Mouse (Mus musculus) myocyte (in vitro differentiated cells): ENCODE data around the gene Edc3. TPM values are rescaled to one million over a fixed set of nuclear protein-coding genes. Genes with fewer than 3 reads are reported as not detected.

ENCODE experiments used
- H3K27me3 ChIP-seq: one replicate; pipeline ENCODE4 v1.6.1; 2011; ENCODE audit not compliant: control insufficient read depth, insufficient read depth, insufficient read length
- H3K36me3 ChIP-seq: one replicate; pipeline ENCODE4 v1.6.1; 2011; ENCODE audit not compliant: control insufficient read depth, insufficient read depth
- H3K4me2 ChIP-seq: one replicate; pipeline ENCODE4 v1.6.1; 2011; ENCODE audit warnings: low read depth, control low read depth
- H3K4me3 ChIP-seq: one replicate; pipeline ENCODE4 v1.5.1; 2011; ENCODE audit warnings: mild to moderate bottlenecking, control low read depth, moderate library complexity
- H3K79me2 ChIP-seq: one replicate; pipeline ENCODE4 v1.6.1; 2011; ENCODE audit not compliant: control insufficient read depth, insufficient read depth
- H3ac ChIP-seq: one replicate; pipeline ENCODE4 v1.6.1; 2011; ENCODE audit not compliant: control insufficient read depth, insufficient read length
- CEBPB ChIP-seq: IDR thresholded peaks from 2 replicates; pipeline ENCODE4 v1.6.1; 2011; ENCODE audit warnings: mild to moderate bottlenecking, moderate library complexity; ENCODE audit not compliant: poor library complexity, insufficient read depth, severe bottlenecking
- E2F4 ChIP-seq: IDR thresholded peaks from one replicate; pipeline ENCODE4 v1.6.1; 2011; ENCODE audit warnings: mild to moderate bottlenecking, control low read depth, moderate library complexity; ENCODE audit not compliant: insufficient read depth
- MAX ChIP-seq: IDR thresholded peaks from one replicate; pipeline ENCODE4 v1.6.1; 2011; ENCODE audit warnings: low read depth, mild to moderate bottlenecking, control low read depth
- MYOD1 ChIP-seq, 3 experiments: IDR thresholded peaks; one replicate each; pipeline ENCODE4 v1.6.1; 2011; ENCODE audit warnings: control low read depth in 2 of 3, low read depth in 2 of 3, mild to moderate bottlenecking in 2 of 3, moderate library complexity in 1 of 3; ENCODE audit not compliant: insufficient read length in 2 of 3, control insufficient read depth in 1 of 3
- MYOG ChIP-seq, 3 experiments: IDR thresholded peaks; one replicate each; pipeline ENCODE4 v1.6.1; 2011; ENCODE audit warnings: control low read depth in 2 of 3, low read depth in 2 of 3, mild to moderate bottlenecking in 2 of 3; ENCODE audit not compliant: insufficient read length in 2 of 3, control insufficient read depth in 1 of 3, insufficient read depth in 1 of 3
- POLR2A ChIP-seq: IDR thresholded peaks from one replicate; pipeline ENCODE4 v1.6.1; 2011; ENCODE audit warnings: low read depth, mild to moderate bottlenecking, control low read depth, moderate library complexity; ENCODE audit not compliant: insufficient read length
- POLR2AphosphoS2 ChIP-seq: IDR thresholded peaks from one replicate; pipeline ENCODE4 v1.6.1; 2011; ENCODE audit warnings: low read depth, control low read depth; ENCODE audit not compliant: insufficient read length
- REST ChIP-seq: IDR thresholded peaks from one replicate; pipeline ENCODE4 v1.6.1; 2011; ENCODE audit warnings: mild to moderate bottlenecking, control low read depth, moderate library complexity; ENCODE audit not compliant: insufficient read depth, insufficient read length
- SRF ChIP-seq: IDR thresholded peaks from one replicate; pipeline ENCODE4 v1.6.1; 2011; ENCODE audit warnings: low read depth; ENCODE audit not compliant: control insufficient read depth, insufficient read length
- TCF12 ChIP-seq: IDR thresholded peaks from one replicate; pipeline ENCODE4 v1.6.1; 2011; ENCODE audit warnings: mild to moderate bottlenecking, control low read depth; ENCODE audit not compliant: poor library complexity, insufficient read depth, severe bottlenecking
- TCF3 ChIP-seq: IDR thresholded peaks from one replicate; pipeline ENCODE4 v1.6.1; 2011; ENCODE audit warnings: low read depth, control low read depth; ENCODE audit not compliant: insufficient read length
- USF1 ChIP-seq: IDR thresholded peaks from one replicate; pipeline ENCODE4 v1.6.1; 2011; ENCODE audit warnings: low read depth, mild to moderate bottlenecking, control low read depth, moderate library complexity
- polyA plus RNA-seq: library from polyadenylated mRNA; unstranded; fragments of >200 nt; fragmentation: generic; extraction: Trizol; gene quantifications from one replicate; pipeline ENCODE4 v1.2.1, GENCODE M21; 2012; ENCODE audit warnings: missing spikeins

Gene Edc3
- polyA plus RNA-seq, 1 experiment, result 11.0 TPM

- Histone ChIP-seq H3K79me2 (peaks cover 31% of the 10 kb centered on the region), H3K4me3 (no peak overlapping the region), H3ac (no peak overlapping the region), H3K36me3 (peaks cover 64% of the 10 kb centered on the region), H3K4me2 (no peak overlapping the region), H3K27me3 (no peaks in the 10 kb centered on the region)
- TF ChIP-seq E2F4, result no peak
- TF ChIP-seq USF1, result no peak
- TF ChIP-seq MYOD1 (IDR thresholded peaks at IDR 0.05; ENCODE audit: control insufficient read depth in 1 of 3, insufficient read length in 2 of 3, low read depth in 2 of 3), result no peak
- no peak for TF ChIP-seq MAX
- no peak for TF ChIP-seq CEBPB
- no peak for TF ChIP-seq POLR2A
- no peak for TF ChIP-seq TCF3
These were observed 50.2 kb downstream of the Edc3 start for GRCm38 (mm10) chr9:57758528-57758927.

- no peak overlapping the region for H3ac ChIP-seq
- no peak overlapping the region for H3K4me3 ChIP-seq
- no peaks in the 10 kb centered on the region for H3K27me3 ChIP-seq
- no peak for TF ChIP-seq POLR2A
- no peak for TF ChIP-seq MAX
- no peak for TF ChIP-seq REST
- TF ChIP-seq POLR2AphosphoS2, result no peak
- TF ChIP-seq CEBPB, result no peak
- TF ChIP-seq MYOG (IDR thresholded peaks at IDR 0.05; ENCODE audit: control insufficient read depth in 1 of 3, insufficient read depth in 1 of 3, insufficient read length in 2 of 3, low read depth in 2 of 3), result no peak
- no peak for TF ChIP-seq E2F4
- no peak for TF ChIP-seq TCF12
- TF ChIP-seq USF1, result no peak
- no peak for TF ChIP-seq MYOD1 (IDR thresholded peaks at IDR 0.05; ENCODE audit: control insufficient read depth in 1 of 3, insufficient read length in 2 of 3, low read depth in 2 of 3)
- no peak for TF ChIP-seq TCF3
- no peak for TF ChIP-seq SRF
- peaks cover 39% of the 10 kb centered on the region for H3K79me2 ChIP-seq
- H3K4me2 ChIP-seq, result no peak overlapping the region
- H3K36me3 ChIP-seq, result peaks cover 56% of the 10 kb centered on the region
These were observed 50.9 kb downstream of the Edc3 start for GRCm38 (mm10) chr9:57759289-57759688.

- Histone ChIP-seq H3K4me2 (no peak overlapping the region), H3K36me3 (peaks cover 43% of the 10 kb centered on the region), H3K4me3 (no peak overlapping the region), H3ac (no peak overlapping the region), H3K27me3 (no peaks in the 10 kb centered on the region), H3K79me2 (peaks cover 40% of the 10 kb centered on the region)
- TF ChIP-seq MYOD1 (IDR thresholded peaks at IDR 0.05; ENCODE audit: control insufficient read depth in 1 of 3, insufficient read length in 2 of 3, low read depth in 2 of 3), result no peak
- TF ChIP-seq TCF3, result no peak
- no peak for TF ChIP-seq MAX
- TF ChIP-seq TCF12, result no peak
- TF ChIP-seq POLR2AphosphoS2, result no peak
These were observed 52.2 kb downstream of the Edc3 start for GRCm38 (mm10) chr9:57760416-57761146.

- H3K36me3 ChIP-seq, result peaks cover 37% of the 10 kb centered on the region
- H3K4me3 ChIP-seq, result no peak overlapping the region
- peaks cover 40% of the 10 kb centered on the region for H3K79me2 ChIP-seq
- peak overlapping the region; percentile 99 for H3K4me2 ChIP-seq
- TF ChIP-seq MYOG (IDR thresholded peaks at IDR 0.05; ENCODE audit: control insufficient read depth in 1 of 3, insufficient read depth in 1 of 3, insufficient read length in 2 of 3, low read depth in 2 of 3), result no peak
- TF ChIP-seq POLR2AphosphoS2, result no peak
- no peak for TF ChIP-seq MAX
- TF ChIP-seq E2F4, result no peak
- H3K27me3 ChIP-seq, result no peaks in the 10 kb centered on the region
- no peak overlapping the region for H3ac ChIP-seq
These were observed 53.5 kb downstream of the Edc3 start for GRCm38 (mm10) chr9:57761563-57762551.

GRCm38 (mm10) chr9:57762563-57762991 is 54.2 kb downstream of the Edc3 start:
- TF ChIP-seq USF1, result no peak
- no peak for TF ChIP-seq TCF3
- no peak for TF ChIP-seq REST
- no peak for TF ChIP-seq MYOG (IDR thresholded peaks at IDR 0.05; ENCODE audit: control insufficient read depth in 1 of 3, insufficient read depth in 1 of 3, insufficient read length in 2 of 3, low read depth in 2 of 3)
- TF ChIP-seq TCF12, result no peak
- no peak for TF ChIP-seq POLR2AphosphoS2
- TF ChIP-seq SRF, result no peak
- Histone ChIP-seq H3K36me3 (peaks cover 30% of the 10 kb centered on the region), H3K79me2 (peaks cover 40% of the 10 kb centered on the region), H3K4me3 (peak overlapping the region; percentile 90), H3K27me3 (no peaks in the 10 kb centered on the region), H3ac (no peak overlapping the region), H3K4me2 (peak overlapping the region; percentile 99)
